Mouse (Mus musculus) pancreas, adult 10 weeks (tissue): ENCODE data around the gene Gm29564. TPM values are rescaled to one million over a fixed set of nuclear protein-coding genes. Genes with fewer than 3 reads are reported as not detected.

Experiments
- polyA plus RNA-seq: library from polyadenylated mRNA; stranded (reverse); fragments of 350-450 nt; fragmentation: Illumina TruSeq; extraction: RNeasy Lipid Tissue Mini Kit (QIAGEN cat#74804); gene quantifications from one replicate; pipeline ENCODE4 v1.2.3, GENCODE M21; 2015; ENCODE audit warnings: low read depth, low replicate concordance; ENCODE audit not compliant: insufficient read depth

Gene Gm29564
- polyA plus RNA-seq, result not detected

DNA sequence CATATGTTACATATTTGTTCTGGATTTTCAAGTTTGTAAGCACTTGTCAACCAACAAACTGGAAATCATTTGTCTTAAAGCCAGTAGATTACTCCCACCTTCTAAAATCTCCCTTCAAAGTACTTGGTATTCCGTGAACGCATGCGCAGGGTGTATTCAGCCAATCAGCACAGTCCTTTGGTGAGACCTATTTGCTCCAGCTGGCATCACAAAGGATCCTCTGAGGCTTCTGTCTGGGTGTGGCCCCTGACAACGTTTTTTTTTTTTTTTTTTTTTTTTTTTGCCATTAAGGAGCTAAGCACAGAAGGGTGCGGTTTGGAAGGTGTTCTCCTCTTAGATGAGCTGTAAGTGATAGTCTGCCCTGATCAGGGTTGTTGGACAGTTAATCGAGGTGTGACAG lies at the start of gene Gm29564:
TSS of gene Gm29564 (plus strand) at position 301 of the 400 bp plus-strand sequence.

Other genes with a start within 250 kb of the Gm29564 start
- gene Gm20867, start 249.8 kb upstream of the Gm29564 start, polyA plus RNA-seq, result not detected